Mouse (Mus musculus): Measurements from ENCODE around the gene Csrnp1.

Gene Csrnp1

DNA sequence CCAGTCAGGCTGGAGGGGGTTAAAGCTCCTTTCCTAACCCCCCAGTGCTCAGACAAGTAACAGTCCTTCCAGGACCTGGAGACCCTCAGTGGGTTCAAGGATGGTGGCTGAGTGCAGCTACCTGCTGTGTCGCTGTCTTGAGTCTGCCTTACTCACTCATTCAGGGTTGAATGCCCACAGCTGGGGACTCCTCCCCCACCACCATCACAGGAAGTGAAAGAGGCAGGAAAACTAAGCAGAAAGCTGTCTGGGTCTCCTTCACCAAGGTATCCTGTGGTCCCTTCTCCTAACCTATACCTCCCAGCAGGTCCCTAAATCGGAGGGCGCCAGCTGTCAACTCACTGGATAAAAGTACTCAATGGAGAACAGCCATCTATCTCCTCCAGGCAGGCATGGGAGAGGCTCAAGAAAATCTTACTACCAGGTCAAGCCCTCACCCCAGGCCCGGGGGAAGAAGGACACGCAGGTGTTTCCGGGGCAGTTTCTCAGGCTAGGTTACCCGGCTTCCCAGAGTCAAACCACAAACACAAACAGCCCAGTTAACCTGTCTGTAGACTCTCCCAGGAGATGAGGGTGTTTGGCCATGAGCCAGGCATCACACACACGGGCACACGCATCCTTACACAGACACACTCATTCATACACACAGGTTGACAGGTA lies 6.2 kb downstream of the Csrnp1 start:
- DNase-seq (ENCODE audit: low read depth, low spot score), result no peak

DNA sequence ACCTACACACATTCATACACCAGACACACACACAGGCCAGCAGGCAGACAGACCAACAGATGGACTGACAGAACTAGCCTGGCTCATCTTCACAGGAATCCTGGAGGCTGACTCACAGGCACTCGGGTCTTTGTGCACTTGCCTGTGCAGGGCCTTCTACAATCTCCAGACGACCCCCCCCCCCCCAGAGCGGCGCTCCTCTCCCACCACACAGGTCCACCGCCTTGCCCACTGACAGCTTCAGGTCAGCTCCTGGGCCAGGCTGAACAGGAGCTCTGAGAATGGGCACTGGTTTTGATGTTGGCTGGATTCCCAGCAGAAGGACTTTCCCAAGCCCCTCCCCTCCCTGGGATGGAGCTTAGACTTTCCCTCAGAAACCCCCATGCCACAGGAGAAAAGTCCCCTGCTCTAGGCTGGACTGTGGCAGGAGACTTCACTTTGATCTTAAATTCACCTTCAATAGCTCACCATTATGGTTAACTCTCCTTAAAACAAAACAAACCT lies 6.8 kb downstream of the Csrnp1 start:
- no peak for DNase-seq (ENCODE audit: low read depth, low spot score)

DNA sequence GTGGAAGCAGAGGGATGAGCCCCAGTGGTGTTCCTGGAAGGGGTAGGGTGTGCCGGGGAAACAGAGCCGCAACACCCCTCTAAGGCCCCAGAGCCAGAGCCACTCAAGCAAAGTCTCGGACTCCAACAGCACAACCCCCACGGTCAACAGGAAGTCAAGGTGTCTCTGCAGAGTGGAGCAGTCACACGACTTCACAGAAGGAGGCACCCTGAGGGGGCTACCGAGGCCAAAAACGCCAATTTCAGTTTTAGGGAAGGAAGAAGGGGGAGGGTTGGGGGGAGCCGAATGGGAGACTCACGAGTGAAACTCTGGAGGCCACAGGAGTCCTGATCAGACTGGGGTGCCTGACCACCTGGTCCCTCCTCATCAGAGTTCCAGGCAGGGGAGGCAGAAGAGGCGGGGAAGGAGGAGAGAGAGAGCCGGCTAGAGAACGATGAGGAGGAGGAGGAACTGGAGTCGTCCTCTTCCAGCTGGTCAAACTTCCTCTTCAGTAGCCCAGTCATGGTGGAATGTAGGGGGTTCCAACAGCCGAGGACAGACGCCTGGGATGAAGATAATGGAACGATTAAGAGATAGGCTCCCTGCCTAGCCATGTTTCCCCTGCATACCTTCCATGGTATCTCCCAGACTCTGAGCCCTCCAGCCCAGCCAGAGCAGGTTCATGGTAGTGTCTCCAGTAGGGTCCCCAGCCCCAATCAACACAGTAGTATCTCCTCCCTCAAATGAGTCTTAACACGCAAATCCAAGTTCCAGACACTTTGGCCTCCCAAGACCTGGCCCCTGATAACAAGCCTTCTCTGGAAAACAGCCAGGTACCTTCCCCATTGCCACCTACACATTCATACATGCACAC lies 7.5 kb downstream of the Csrnp1 start:
- DNase-seq (ENCODE audit: low read depth, low spot score), result no peak

DNA sequence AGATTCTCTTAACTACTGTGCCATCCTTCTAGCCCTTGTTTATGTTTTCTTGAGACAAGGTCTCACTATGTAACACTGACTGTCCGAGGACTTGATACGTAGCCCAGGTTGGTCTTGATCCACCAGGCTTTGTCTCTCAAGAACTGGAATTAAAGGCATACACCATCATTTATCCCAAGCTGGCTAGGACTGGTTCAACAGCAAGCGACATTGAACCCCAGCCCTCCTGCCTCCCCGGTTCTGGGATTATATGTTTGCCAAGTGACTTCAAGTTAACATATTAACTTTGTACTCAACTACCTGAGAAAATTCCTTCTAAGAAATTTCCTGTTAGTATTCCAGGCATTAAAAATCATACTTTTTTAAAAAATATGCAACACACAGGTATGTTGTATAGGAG lies 9.2 kb downstream of the Csrnp1 start:
- no peak for DNase-seq (ENCODE audit: low read depth, low spot score)

DNA sequence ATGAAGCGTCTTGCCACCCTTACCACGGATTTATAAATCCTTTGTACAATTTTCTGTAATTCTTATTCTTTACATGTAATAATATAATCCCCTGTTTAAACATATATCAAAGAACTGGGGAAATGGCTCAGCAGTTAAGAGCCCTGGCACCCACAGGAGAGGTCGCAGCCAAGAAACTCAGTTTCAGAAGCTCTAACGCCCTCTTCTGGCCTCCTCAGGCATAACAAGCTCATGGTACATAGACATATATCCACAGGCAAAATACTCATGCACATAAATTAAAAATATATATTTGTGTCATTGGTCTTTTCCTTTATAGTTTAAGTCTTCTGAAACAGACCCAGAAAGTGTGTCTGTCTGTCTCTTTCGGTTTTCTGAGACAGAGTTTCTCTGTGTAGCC lies 9.8 kb downstream of the Csrnp1 start:
- DNase-seq (ENCODE audit: low read depth, low spot score), result no peak

DNA sequence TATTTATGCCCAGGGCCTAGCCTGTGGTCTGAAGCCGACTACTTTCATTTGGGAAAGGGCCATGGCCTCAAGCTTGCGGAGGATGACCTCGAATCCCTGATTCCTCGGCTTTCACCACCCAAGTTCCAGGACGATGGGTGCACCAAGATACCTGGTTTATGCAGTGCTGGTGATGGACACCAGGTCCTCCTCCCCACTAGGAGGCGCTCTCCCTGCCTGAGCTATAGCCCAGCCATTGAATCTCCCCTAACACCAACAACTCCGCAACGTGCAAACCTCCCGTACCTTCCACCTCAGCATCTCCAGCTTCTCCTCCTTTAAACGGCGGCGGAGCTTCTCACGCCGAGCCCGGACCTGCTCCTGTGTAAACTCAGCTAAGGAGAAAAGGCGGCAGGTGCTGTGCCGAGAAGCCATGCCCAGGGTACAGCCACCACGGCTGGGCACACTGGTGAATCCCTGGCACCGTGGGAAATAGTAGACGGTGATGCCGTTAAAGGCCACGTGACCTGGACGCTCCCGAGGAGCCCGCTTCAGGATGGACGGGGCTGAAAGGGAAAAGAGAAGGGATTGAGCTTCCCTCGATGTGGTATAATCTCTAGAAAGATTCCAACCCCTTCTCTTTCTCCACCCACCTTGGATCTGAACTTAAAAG lies 10.5 kb downstream of the Csrnp1 start:
- DNase-seq (ENCODE audit: low read depth, low spot score), result no peak

DNA sequence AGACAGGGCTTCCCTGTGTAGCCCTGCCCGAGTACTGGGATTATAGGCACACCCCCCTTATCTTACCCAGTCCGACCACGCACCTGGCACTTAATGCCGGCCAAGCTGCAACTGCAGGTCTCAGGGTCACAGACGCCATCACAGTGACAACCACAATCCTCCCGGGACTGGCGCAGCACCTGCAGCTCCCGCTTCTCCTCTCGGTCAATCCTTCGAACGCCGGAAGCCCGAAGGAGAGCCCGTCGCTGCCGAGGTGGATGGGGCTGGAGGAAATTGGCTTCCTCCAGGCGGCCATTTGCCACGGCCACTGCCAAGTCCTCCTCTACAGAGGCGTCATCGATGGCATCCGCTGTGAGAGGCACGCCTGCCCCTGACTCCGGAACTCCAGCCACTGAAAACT lies 11.2 kb downstream of the Csrnp1 start:
- DNase-seq (ENCODE audit: low read depth, low spot score), result no peak

DNA sequence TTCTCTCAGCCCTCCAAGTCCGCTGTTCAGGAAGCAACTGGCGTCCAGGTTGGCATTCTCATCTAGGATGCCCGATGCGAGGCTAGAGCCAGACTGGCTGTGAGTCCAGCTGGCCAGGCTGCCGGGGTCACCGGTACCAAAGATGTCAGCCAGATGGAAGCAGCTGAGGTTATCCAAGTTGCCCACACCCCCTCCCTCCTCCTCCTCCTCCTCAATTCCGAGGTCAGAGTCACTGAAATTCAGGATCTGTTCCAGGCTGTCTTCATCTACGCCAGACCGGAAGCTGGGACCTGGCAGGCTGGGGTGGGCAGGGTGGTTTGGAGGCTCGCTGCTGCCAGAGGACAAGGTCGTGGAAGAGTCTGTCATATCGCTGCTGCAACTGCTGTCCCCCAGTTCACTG lies 11.9 kb downstream of the Csrnp1 start:
- no peak for DNase-seq (ENCODE audit: low read depth, low spot score)

DNA sequence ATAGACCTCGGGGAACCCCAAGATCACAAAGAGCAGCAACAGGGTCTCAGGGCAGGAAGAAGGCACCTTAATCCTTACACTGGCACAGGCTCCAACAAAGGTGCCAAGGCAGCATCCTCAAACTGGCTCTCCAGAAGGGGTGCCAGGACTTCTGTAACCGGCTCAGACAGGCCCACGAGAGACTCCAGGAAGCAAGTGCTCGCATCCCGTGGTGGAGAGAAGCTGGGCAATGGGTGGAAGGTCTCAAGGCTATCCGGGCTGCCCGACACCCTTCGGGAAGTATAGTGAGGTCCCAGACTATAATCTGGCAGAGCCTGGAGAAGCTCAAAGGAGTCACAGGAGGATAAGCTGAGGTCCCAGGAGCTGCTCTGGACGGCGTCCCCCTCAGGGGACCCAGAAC lies 12.3 kb downstream of the Csrnp1 start:
- no peak for DNase-seq (ENCODE audit: low read depth, low spot score)

DNA sequence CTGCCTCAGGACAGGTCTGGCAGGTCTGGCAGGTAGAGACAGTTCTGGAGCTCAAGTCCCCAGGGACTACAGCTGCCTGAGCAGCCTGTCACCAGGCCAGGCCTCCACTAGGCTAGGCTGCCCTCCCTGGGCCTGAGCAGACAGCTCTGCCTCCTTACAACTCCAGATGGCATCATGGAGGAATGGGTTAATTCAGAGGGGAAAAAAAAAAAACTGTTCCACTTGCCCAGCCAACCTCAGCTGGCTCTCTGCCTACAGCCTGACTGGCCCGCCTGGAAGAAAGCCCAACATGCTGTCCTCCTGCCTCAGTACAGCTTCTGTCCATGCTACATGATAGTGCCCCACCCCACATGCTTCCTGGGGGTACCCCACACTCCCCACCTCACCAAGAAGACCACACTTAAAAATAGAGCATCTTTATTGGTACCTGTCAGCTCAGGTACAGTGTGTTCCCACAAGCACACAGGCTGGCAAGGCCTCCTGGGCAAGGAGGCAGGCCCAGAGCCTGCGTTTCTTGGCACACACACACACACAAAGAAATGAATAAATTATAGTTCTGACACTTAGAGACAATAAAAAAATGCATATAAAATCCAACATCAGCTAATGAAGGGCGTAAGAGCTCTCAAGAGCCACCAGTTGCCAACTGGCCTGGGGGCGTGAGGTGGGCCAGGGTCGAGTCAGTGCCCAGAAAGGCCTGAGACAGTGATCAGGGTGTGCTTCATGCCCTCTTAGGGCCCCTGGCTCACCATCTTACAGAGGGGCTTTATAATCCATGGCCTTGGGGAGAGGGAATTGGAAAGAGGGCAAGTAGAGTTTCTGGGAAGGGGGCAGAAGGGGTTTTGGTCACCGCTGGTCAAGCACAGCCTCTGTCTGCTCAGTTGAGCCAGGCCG lies 13.4 kb downstream of the Csrnp1 start:
- peak; percentile 51 for DNase-seq (ENCODE audit: low read depth, low spot score)

DNA sequence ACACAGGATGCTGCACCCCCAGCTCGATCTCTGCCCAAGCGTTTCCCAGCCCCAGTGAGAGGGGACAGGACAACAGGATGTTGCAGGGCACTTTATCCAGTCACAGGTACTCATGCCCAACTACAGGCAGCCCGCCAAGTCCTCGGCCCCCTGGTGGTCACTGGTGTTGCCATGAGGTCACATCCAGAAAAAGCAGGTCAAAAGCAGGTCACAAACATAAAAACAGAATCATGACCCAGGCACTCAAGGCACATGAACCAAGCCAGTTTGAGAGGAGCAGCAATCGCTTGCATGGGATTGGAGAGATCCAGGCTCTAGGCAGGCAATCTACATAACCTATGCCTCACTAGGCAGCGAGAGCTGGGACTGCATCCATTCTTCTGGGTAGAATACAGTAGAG lies 14.2 kb downstream of the Csrnp1 start:
- DNase-seq (ENCODE audit: low read depth, low spot score), result no peak

DNA sequence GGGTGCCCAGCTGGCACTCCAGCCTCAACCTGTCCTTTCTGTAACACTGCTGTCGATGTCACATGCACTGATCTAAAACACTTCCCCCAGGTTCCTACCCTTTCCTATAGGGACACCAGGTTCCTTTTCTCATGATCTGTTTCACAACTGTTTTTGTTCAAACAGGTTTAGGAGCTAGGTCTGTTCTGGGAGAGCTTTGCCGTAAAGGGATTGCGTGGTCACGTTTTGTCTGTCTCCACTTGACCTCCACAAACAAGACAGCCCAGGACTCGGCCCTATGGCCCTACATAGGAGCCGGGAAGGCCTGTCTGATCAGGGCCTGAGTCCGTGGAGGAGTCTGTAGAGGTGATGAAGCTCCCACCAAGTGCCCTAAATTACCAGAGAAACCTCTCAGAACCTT lies 14.6 kb downstream of the Csrnp1 start:
- no peak for DNase-seq (ENCODE audit: low read depth, low spot score)

DNA sequence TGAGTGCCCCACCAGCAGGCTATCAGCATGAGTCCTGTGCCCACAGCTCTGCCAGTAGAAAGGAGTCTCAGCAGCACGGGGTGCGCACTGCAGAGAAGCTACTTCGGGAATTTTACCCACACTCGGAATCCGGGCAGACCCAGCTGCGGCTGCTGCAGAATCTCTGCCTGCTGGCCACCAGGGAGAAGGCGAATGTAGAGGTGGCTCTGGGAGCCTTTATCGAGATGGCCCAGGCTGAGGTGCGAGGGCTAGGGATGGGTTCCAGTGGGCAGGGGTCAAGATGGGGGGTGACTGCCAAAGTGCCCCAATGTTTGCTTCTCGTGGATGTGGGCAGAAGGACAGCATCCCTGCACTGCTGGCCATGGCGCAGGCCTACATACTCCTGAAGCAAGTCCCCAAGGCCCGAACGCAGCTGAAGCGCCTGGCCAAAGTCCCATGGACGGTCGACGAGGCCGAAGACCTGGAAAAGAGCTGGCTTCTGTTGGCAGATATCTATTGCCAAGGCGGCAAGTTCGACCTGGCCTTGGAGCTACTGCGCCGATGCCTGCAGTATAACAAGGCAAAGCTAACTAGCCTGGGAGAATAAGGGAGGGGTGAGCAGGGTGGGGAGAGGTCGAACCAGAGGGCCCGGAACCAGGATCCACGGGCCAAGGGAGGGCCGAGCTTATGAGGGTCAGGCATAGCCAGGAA lies 18.1 kb downstream of the Csrnp1 start:
- no peak for DNase-seq (ENCODE audit: low read depth, low spot score)

DNA sequence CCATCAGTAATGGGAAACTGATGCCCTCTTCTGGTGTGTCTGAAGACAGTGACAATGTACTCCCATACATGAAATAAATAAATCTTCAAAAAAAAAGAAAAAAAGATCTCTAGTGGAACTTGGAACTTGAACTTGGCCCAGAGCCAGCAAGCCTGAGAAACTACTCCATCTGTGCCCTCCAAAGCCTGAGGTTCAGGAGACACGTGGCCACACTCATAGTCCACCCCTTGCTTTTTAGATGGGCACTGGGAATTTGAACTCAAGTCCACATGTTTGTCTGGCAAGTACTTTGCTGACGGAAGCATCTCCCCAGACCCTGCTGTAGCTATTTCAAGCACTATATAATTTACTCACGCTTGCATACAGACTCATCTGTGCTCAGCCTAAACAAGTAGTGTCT lies 19.3 kb downstream of the Csrnp1 start:
- DNase-seq (ENCODE audit: low read depth, low spot score), result no peak

DNA sequence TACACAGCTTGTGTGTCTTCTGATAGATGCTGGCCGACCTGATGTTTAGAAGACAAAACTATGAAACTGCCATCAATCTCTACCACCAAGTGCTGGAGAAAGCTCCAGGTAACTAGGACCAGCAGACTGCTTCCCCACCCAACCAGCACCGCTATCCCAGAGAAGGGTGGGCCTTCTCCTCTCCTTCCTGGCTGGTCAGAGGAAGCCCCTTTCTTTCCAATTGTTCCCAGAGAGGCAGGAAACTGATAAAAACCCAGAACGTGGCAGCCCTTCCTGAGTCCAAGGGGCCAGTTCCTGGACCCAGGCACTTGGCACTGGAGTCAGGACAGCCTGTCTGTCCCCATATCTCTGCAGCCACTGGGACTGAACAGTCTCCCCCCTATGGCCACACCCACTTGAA lies 20.3 kb downstream of the Csrnp1 start:
- DNase-seq (ENCODE audit: low read depth, low spot score), result no peak

DNA sequence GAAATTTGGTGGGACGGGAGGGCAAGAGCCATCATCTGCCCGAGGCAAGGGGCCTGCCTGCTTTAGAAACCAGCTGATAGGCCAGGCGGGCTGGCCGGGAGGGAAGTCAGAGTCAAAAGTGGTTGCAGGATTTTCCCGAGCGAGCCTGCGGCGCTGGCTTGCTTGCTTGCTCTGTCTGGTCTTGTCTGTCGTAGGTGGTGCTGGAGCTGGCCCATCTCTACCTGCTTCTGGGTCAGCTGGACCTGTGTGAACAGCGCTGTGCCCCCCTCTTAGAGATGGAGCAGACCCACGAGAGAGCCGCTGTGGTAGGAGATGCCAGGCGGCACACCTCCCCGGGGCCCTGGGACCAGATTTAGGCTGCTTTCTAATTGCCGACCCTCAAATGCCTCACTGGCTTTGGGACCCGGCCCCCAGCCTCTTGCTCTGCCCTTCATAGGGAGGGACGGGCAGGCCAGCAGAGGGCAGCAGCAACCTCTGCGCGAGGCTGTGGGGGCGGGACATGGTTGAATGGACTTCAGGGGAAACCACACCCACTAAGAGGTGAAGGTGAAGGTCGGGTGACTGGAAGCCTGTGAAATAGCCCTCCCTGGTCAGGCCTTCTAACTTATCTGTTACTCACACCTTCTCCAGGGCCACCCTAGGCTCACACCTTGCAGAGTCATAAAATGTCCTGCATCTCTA lies 21.3 kb downstream of the Csrnp1 start:
- no peak for DNase-seq (ENCODE audit: low read depth, low spot score)

DNA sequence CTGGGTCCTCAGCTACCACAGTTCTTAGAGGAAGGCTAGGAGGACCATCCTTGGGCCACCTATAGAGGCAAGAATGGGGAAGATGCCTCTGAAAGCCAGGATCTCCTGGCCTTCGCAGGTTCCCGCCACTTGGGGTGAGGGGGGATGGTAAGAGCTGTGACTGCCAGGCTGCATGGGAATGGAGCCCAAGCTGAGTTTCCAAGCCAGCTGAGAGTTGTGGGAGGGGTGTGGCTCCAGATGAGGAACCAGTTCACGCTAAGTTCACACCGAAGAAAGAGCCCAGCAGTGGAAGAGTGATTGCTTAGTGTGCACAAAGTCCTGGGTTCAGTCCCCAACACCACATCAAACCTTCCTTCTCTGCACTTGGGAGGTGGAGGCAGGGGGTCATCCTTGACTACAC lies 22.2 kb downstream of the Csrnp1 start:
- no peak for DNase-seq (ENCODE audit: low read depth, low spot score)

DNA sequence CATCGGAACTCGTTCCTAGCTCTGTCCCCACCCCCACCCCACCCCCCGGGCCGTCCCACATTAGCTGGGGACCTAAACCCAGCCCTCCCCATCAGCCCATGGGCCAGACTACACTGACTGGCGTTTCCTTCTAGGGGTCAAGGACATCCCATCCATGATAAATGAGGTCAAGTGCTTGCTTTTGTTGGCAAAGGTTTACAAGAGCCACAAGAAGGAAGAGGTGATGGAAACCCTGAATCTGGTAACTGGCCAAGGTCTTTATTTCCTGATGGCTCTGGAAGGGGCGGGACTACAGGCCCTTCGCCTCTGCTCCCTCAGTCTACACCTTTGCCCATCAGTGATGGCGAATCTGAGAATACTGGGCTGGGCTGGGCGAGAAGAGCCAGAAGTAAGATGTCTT lies 25.6 kb downstream of the Csrnp1 start:
- DNase-seq (ENCODE audit: low read depth, low spot score), result no peak

DNA sequence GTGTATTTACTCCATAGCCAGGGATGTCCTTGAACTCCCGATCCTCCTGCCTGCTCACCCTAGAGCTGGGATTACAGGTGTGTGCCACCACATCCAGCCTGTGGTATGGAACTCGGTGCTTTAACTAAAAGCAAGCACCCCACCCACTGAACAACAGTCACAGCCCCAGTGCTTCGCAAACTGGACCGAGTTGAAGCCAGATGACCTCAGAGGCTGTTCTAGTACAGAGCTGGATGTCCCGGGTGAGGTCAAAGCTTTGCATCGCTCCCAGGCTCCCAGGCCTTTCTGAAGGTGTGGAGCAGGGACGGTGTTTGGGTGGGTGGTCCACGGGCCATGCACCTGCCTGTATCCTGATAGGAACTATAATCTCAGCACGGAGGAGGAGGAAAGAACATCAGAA lies 33.1 kb downstream of the Csrnp1 start:
- DNase-seq (ENCODE audit: low read depth, low spot score), result no peak

DNA sequence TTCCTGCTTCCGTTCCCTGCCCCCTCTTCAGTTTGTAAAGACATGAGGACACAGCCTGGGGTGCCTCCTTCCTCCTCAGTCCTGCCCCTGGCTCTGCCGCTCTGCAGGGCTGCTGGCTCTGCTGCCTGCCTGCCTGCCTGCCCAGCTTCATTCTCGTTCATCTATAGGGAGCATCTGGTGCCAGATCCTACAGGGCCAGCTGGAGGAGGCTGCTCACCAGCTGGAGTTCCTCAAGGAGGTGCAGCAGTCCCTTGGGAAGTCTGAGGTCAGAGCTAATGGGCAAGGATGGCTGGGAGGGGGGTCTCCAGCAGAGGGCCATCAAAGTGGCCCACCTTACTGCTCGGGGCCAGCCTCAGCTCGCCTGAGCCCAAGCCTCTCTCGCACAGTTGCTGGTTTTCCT lies 34.0 kb downstream of the Csrnp1 start:
- DNase-seq (ENCODE audit: low read depth, low spot score), result no peak

Data from brain, embryonic 18.5 days (tissue).